Mouse (Mus musculus) embryonic facial prominence, embryonic 10.5 days (tissue): Measurements from ENCODE around the gene Nol12. TPM values are rescaled to one million over a fixed set of nuclear protein-coding genes. Genes with fewer than 3 reads are reported as not detected.

ENCODE experiments used
- DNase-seq: peaks from one replicate; pipeline ENCODE4 v3.0.0-alpha.2; 2017; ENCODE audit warnings: low spot score
- H3K27ac ChIP-seq: fragments of 300-500 bp; sonication (generic); replicated peaks from 2 replicates; pipeline ENCODE4 v1.5.1; 2016; ENCODE audit warnings: mild to moderate bottlenecking
- H3K27me3 ChIP-seq: fragments of 300-500 bp; sonication (generic); replicated peaks from 2 replicates; pipeline ENCODE4 v1.6.1; 2016; ENCODE audit warnings: low read depth, mild to moderate bottlenecking; ENCODE audit not compliant: poor library complexity, severe bottlenecking
- H3K36me3 ChIP-seq: fragments of 300-500 bp; sonication (generic); replicated peaks from 2 replicates; pipeline ENCODE4 v1.6.1; 2016; ENCODE audit warnings: mild to moderate bottlenecking, moderate library complexity
- H3K4me1 ChIP-seq: fragments of 300-500 bp; sonication (generic); 2 replicates; pipeline ENCODE4 v1.6.1; 2016
- H3K4me3 ChIP-seq: fragments of 300-500 bp; sonication (generic); 2 replicates; pipeline ENCODE4 v1.5.1; 2016; ENCODE audit warnings: mild to moderate bottlenecking, moderate library complexity
- H3K9me3 ChIP-seq: fragments of 300-500 bp; sonication (generic); 2 replicates; pipeline ENCODE4 v1.6.1; 2016; ENCODE audit warnings: mild to moderate bottlenecking
- WGBS: fragments of 180-500 bp; shearing (Covaris S2); methylation state at CpG from one replicate; pipeline ENCODE4 v1.1.7; 2016; 5-methylcytosine and 5-hydroxymethylcytosine counted together
- polyA plus RNA-seq: library from polyadenylated mRNA; unstranded; fragments of >200 nt; fragmentation: Nextera tagmentation; extraction: Ambion mirVana; gene quantifications from 2 replicates; pipeline ENCODE4 v1.2.1, GENCODE M21; 2016

Gene Nol12
- polyA plus RNA-seq, 1 experiment from 2014 or later = 69.2 TPM

DNA sequence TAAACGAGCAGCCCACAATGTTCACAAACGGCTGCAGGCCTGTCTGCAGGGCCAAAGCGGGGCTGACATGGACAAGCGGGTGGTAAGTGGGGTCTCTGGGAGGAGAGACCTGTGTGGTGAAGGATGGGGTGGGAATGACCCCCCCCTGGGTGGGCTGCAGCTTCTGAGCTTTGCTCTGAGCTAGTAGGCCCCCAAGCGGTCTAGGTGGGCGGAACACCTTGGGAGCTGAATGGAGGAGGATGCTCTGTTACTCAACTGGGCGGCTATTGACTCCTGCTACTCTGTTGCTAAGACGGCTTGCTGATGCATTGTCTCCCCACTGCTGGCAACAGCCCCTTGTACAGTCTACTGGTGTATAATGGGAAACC lies 33.3 kb upstream of the Nol12 start:
- Histone ChIP-seq H3K4me1 (peaks cover 55% of the 10 kb centered on the region), H3K27me3 (0 out of 2 replicates have a peak, but pooled peaks cover 24% of the 10 kb centered on the region), H3K27ac (peak overlapping the region; percentile 87), H3K9me3 (no peaks in the 10 kb centered on the region), H3K4me3 (peak overlapping the region; percentile 79), H3K36me3 (peaks cover 47% of the 10 kb centered on the region)
- WGBS = 38% methylated on average over 8 of the region's 8 CpGs
- peak; percentile 31 for DNase-seq

DNA sequence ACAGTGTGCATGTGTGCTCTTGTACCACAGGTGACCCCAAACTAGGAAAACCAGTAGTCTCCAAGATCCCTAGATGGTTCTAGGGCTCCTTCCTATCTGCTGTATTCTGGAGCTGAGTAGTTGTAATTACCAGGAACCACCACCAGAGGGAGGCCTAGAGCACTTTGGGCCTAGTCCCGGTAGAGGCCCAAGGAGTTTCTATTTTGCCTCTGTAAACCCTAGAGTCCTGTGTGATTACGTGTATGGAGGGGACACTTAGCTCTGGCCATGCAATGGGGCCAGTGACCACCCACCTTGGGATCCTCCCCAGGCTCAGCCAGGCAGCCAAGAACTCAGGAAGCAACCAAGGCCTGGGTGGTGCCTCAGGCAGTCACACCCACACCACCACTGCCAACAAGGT lies 31.5 kb upstream of the Nol12 start:
- Histone ChIP-seq H3K27ac (peak overlapping the region; percentile 42; the same call in 1 of the 2 replicates), H3K4me3 (no peak overlapping the region), H3K36me3 (peaks cover 66% of the 10 kb centered on the region), H3K27me3 (0 out of 2 replicates have a peak, but pooled peaks cover 24% of the 10 kb centered on the region), H3K9me3 (no peaks in the 10 kb centered on the region), H3K4me1 (peaks cover 37% of the 10 kb centered on the region)
- DNase-seq = peak; percentile 81
- WGBS = 9% methylated on average over 2 of the region's 2 CpGs

DNA sequence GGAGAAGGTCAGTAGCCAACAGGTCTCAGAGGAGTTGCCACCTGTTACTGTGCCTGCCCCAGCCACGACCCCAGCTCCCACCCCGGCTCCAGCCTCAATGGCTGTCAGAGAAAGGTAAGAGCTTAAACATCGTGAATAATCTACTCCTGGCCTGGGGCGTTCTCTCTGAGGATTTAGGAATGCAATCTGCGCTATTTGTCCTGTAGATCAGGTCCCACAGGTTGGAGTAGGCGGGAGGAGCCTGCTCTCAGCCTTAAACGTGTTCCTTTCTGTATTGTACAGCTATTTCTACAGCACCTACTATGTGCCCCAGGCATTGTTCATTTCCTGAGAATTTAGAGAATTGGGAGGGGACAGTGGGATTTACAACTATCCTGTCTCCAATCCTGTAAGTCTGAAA lies 26.3 kb upstream of the Nol12 start:
- Histone ChIP-seq H3K36me3 (peaks cover 84% of the 10 kb centered on the region), H3K4me3 (no peak overlapping the region), H3K27me3 (no peaks in the 10 kb centered on the region), H3K27ac (no peak overlapping the region), H3K4me1 (peaks cover 15% of the 10 kb centered on the region), H3K9me3 (no peaks in the 10 kb centered on the region)
- no peak for DNase-seq
- WGBS = 75% methylated on average over 7 of the region's 7 CpGs

DNA sequence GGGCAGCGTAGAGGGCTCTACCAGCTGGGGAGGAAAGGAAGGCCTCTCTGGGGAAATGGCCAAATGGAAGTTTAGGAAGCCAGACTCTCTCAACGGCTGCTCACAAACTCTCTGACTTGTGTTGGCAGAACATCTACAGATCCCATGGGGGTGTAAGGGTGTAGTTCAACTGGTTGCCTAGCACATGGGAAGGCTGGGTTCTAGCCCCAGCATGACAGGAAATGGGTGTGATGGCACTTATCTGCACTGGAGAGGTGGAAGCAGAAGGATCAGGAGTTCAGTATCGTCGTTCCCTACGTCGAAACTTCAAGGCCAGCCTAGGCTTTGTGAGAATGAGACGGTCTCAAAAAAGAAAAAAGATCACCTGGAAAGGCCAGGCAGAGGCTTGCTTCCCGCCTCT lies 25.8 kb upstream of the Nol12 start:
- Histone ChIP-seq H3K27ac (no peak overlapping the region), H3K36me3 (peaks cover 78% of the 10 kb centered on the region), H3K27me3 (no peaks in the 10 kb centered on the region), H3K9me3 (no peaks in the 10 kb centered on the region), H3K4me3 (no peak overlapping the region), H3K4me1 (peaks cover 16% of the 10 kb centered on the region)
- WGBS = 91% methylated on average over 8 of the region's 8 CpGs
- DNase-seq = no peak

DNA sequence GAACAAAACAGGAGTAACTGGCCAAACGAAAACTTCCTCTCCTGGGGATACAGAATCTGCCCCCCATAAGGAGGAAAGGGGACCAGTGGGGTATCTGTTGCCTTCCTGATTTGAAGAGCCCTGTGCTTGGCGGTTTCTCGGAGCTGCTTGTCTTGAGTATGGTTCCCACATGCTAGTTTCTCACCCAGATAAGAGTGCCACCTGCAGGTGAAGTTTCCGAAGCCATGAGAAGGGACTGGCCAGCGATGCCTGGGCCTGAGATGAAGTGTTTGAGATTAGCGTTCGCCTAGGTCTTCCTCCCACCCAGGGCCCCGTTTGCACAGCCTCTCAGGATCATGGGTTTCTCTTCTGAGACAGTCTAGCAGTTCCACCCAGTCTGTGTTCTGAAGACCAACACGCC lies 22.7 kb upstream of the Nol12 start:
- WGBS = 43% methylated on average over 9 of the region's 9 CpGs

DNA sequence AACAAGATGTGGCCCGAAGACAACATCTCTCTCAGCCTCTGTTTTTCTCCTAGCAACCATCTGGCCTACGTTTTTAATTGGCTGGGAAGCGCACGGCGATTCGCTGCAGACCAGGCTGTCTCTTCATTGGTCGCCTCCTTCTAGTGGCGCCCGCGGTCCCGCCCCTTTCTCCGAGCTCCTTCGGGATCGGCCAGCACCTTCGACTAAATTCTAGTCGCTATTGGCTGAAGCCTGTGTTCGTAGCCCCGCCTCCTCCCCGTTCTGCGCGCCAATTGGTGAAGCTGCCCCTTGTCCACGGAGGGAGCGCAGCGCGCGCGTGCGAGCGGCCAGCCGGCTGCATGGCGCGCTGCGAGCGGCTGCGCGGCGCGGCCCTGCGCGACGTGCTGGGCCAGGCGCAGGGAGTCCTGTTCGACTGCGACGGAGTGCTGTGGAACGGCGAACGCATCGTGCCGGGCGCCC lies 21.1 kb upstream of the Nol12 start, which contains the start of gene Pdxp:
Gene Pdxp (plus strand): TSS at position 288 of the 459 bp plus-strand sequence.
- peaks cover 54% of the 10 kb centered on the region for H3K4me1 ChIP-seq

More for the DNA sequence above, 22.7 kb upstream of the Nol12 start:
- H3K4me1 ChIP-seq = peaks cover 44% of the 10 kb centered on the region
- H3K27me3 ChIP-seq = no peaks in the 10 kb centered on the region
- no peak overlapping the region for H3K27ac ChIP-seq
- peak; percentile 44 for DNase-seq
- H3K9me3 ChIP-seq = no peaks in the 10 kb centered on the region
- peaks cover 57% of the 10 kb centered on the region for H3K36me3 ChIP-seq
- no peak overlapping the region for H3K4me3 ChIP-seq

DNA sequence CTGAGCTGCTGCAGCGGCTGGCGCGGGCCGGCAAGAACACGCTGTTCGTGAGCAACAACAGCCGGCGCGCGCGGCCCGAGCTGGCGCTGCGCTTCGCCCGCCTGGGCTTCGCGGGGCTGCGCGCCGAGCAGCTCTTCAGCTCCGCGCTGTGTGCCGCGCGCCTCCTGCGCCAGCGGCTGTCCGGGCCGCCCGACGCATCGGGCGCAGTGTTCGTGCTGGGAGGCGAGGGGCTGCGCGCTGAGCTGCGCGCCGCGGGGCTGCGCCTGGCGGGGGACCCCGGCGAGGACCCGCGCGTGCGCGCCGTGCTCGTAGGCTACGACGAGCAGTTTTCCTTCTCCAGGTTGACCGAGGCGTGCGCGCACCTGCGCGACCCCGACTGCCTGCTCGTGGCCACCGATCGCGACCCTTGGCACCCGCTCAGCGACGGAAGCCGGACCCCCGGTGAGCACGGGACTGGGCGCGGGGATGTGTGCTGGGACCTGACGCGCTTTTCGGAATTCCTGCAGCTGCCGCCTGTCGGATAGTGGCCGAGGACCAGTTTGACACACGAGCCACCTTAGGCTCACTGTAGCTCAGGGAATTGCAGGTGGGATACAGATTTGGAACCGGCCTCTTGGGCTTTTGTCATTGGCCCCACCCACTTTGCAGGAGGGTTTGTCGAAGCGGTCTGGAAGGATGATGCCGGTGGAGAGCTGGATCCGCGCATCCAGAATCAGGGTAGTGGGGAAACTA lies 20.5 kb upstream of the Nol12 start:
- Histone ChIP-seq H3K4me1 (peaks cover 54% of the 10 kb centered on the region), H3K27me3 (no peaks in the 10 kb centered on the region), H3K9me3 (no peaks in the 10 kb centered on the region), H3K4me3 (peak overlapping the region; percentile 80), H3K27ac (peak overlapping the region; percentile 95), H3K36me3 (peaks cover 55% of the 10 kb centered on the region)
- WGBS = under 1% methylated on average over 87 of the region's 87 CpGs
- peak; percentile 74 for DNase-seq

More for the DNA sequence above, 21.1 kb upstream of the Nol12 start, which contains the start of gene Pdxp:
- Histone ChIP-seq H3K36me3 (peaks cover 55% of the 10 kb centered on the region), H3K27me3 (no peaks in the 10 kb centered on the region), H3K9me3 (no peaks in the 10 kb centered on the region), H3K4me3 (peak within 1 kb of the TSS; percentile 80), H3K27ac (peak within 1 kb of the TSS; percentile 95)
- WGBS = under 1% methylated on average over 51 of the region's 51 CpGs
- DNase-seq = peak; percentile 99

DNA sequence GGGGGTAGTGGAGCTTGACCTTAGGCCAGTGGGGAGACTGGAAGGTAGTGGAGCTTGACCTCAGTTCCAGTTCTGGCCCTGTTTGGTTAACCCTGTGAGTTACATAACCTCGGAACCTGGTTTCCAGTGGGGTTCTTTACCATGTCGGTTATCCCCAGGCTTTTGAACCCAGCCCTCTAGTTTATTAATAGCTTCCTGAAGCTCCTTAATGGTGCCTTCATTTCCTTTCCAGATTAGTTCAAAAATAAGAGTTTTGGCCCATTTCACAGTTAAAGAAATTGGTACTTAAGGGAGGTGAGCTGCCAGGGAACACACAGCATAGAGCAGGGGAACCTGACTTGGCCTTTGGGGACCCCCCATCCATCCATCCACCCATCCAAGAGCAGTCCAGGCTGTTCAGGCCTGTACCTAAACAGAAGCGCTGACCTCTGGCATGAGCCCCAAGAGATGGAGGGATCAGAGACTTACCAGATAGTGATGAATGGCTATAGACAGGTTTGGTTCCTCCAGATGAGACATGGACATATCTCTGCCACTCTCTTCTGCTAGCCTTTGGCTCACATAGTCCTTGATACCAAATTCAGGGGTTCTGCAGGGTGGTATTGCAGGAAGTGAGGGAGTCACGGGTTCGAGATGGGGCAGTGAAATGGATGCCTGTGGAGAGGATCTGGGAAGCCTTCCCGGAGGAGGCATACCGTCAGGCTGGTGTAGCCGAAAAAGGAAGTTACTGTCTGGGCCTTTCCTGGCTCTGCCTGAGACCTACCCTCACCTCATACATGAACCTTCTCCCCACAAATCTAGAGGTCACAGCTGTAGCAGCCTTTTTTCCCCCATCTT lies 19.7 kb upstream of the Nol12 start:
- Histone ChIP-seq H3K27ac (peak overlapping the region; percentile 95; the same call in 1 of the 2 replicates), H3K4me3 (peak overlapping the region; percentile 80), H3K4me1 (peaks cover 54% of the 10 kb centered on the region), H3K36me3 (peaks cover 55% of the 10 kb centered on the region), H3K27me3 (no peaks in the 10 kb centered on the region), H3K9me3 (no peaks in the 10 kb centered on the region)
- no peak for DNase-seq
- 53% methylated on average over 8 of the region's 8 CpGs for WGBS

DNA sequence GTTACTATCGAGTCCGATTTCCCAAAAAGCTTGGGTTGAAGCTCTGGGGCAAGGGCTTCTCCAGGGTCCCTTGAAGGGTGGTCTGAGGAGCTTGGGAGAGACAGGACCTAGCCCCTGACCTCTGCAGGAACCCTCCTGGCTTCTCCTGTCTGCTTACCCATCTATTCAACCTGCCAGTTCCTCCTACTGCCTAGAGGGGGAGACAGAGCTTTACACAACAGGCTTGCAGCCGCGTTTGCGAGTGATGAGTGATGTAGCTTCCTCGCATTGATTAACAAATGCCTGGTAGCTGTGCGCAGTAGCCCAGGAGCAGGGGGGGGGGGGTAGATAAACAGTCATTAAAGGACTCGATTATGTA lies 19.1 kb upstream of the Nol12 start:
- peak; percentile 76 for DNase-seq
- H3K4me3 ChIP-seq = peak overlapping the region; percentile 80
- no peaks in the 10 kb centered on the region for H3K9me3 ChIP-seq
- peaks cover 52% of the 10 kb centered on the region for H3K36me3 ChIP-seq
- H3K27ac ChIP-seq = 0 out of 2 replicates have a peak overlapping the region, but pooled peaks have one; percentile 55
- H3K4me1 ChIP-seq = peaks cover 54% of the 10 kb centered on the region
- no peaks in the 10 kb centered on the region for H3K27me3 ChIP-seq
- 8% methylated on average over 8 of the region's 8 CpGs for WGBS

DNA sequence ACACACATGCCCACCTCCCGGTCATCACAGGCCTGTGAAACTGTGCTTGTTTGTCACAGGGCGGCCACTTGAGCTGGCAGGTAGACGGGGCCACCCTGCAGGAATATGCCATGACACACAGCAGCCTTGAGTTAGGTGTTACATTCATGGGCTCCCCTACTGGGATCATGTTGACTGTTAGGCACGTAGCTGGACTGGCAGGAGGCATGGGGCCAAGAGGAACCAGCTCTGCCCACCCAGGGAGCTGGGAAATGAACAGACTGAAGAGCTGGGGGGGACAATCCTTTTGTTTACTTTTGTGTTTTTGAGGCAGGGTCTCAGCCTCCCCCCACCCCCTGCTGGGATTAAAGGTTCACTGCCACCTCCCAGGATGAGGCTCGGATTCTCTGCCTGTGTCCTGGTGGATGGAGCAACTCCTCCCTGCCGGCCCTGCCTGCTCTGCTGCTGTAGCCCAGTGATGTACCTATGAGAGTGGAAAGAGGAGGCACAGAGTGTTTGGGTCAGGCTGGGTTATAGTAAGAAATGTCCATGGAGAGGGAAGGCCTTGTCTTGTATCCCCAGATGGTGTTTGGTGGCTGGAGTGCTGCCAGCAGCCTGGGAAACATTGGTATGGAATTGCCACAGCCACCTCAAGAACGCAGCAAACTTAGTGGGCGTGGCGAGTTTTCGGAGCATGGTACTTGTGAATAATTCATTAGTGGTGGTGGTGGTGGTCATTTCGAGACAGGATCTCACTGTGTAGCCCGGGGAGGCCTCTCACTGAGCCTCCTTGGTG lies 18.5 kb upstream of the Nol12 start:
- Histone ChIP-seq H3K27ac (peak overlapping the region; percentile 55; the same call in 1 of the 2 replicates), H3K9me3 (no peaks in the 10 kb centered on the region), H3K4me3 (peak overlapping the region; percentile 80), H3K27me3 (no peaks in the 10 kb centered on the region), H3K4me1 (peaks cover 54% of the 10 kb centered on the region), H3K36me3 (peaks cover 46% of the 10 kb centered on the region)
- WGBS = 69% methylated on average over 12 of the region's 12 CpGs
- DNase-seq = no peak

DNA sequence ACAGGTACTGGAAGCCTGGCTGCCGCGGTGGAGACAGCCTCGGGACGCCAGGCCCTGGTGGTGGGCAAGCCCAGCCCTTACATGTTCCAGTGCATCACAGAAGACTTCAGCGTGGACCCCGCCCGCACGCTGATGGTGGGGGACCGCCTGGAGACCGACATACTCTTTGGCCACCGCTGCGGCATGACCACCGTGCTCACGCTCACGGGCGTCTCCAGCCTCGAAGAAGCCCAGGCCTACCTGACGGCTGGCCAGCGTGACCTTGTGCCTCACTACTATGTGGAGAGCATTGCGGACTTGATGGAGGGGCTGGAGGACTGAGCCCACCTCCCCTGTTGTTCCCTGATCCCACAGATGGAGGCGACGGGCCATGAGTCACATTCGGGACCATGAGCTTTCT lies 16.6 kb upstream of the Nol12 start:
- no peaks in the 10 kb centered on the region for H3K9me3 ChIP-seq
- 0 out of 2 replicates have a peak overlapping the region, but pooled peaks have one; percentile 4 for H3K4me3 ChIP-seq
- peaks cover 42% of the 10 kb centered on the region for H3K4me1 ChIP-seq
- DNase-seq = no peak
- WGBS = 92% methylated on average over 23 of the region's 23 CpGs
- H3K27me3 ChIP-seq = no peaks in the 10 kb centered on the region
- peaks cover 41% of the 10 kb centered on the region for H3K36me3 ChIP-seq
- H3K27ac ChIP-seq = no peak overlapping the region

DNA sequence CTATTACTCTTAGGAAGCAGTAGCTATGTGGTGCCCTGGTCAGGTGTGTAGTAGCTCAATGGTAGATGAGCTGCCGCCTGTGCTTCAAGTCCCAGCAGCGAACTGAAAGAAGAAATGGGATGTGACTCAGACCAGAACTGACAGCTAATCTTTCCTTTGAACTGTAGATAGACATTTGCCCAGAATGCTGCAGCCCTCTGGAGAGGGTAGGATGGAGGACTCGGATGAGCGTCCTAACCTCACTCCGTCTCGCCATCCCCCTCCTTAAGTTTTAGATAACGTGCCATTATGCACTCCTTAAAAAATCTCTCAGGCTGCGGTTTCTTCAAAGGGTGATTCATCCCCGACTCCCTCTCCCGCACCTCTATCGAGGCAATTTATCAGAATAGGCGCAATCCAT lies 14.8 kb upstream of the Nol12 start:
- 86% methylated on average over 12 of the region's 12 CpGs for WGBS
- no peak overlapping the region for H3K27ac ChIP-seq
- no peaks in the 10 kb centered on the region for H3K27me3 ChIP-seq
- peaks cover 42% of the 10 kb centered on the region for H3K4me1 ChIP-seq
- H3K9me3 ChIP-seq = no peaks in the 10 kb centered on the region
- DNase-seq = no peak
- peaks cover 41% of the 10 kb centered on the region for H3K36me3 ChIP-seq
- H3K4me3 ChIP-seq = no peak overlapping the region
